Mouse (Mus musculus): Measurements from ENCODE around the gene Tex12.

Tex12 gene

GRCm38 (mm10) chr9:50518781-50519180 lies 42.3 kb downstream of the Tex12 start:
- DNase-seq (ENCODE audit: low spot score in 2 of 2): no peak

- DNase-seq (ENCODE audit: low spot score in 2 of 2): peak in 1 of 2 experiments; percentile 47
These were observed 45.7 kb downstream of the Tex12 start for GRCm38 (mm10) chr9:50515462-50515861.

GRCm38 (mm10) chr9:50507570-50507969 lies 53.6 kb downstream of the Tex12 start:
- DNase-seq (ENCODE audit: low spot score in 2 of 2): no peak
